Mouse (Mus musculus): ENCODE measurements around the gene Ppp1r12c. TPM values are rescaled to one million over a fixed set of nuclear protein-coding genes. Genes with fewer than 3 reads are reported as not detected.

The Ppp1r12c gene
- polyA plus RNA-seq, 1 experiment from 2014 or later, result 48.4 TPM

GRCm38 (mm10) chr7:4513236-4513635, 11.8 kb upstream of the Ppp1r12c start:
- H3K9ac ChIP-seq (replicated peaks), result no peak overlapping the region
- no peak for ATAC-seq (replicated peaks)
- no peak overlapping the region for H3K4me2 ChIP-seq (replicated peaks)
- WGBS, result 31% methylated on average over 13 of the region's 13 CpGs
- no peaks in the 10 kb centered on the region for H3K27me3 ChIP-seq
- no peak overlapping the region for H3K27ac ChIP-seq (replicated peaks)
- no peak overlapping the region for H3K4me3 ChIP-seq
- 0 out of 2 replicates have a peak, but pooled peaks cover 5% of the 10 kb centered on the region for H3K4me1 ChIP-seq
- no peaks in the 10 kb centered on the region for H3K9me3 ChIP-seq
- no peaks in the 10 kb centered on the region for H3K36me3 ChIP-seq

- Histone ChIP-seq H3K36me3 (no peaks in the 10 kb centered on the region), H3K4me3 (no peak overlapping the region), H3K4me1 (0 out of 2 replicates have a peak, but pooled peaks cover 5% of the 10 kb centered on the region), H3K27ac (replicated peaks) (no peak overlapping the region), H3K9me3 (no peaks in the 10 kb centered on the region), H3K9ac (replicated peaks) (no peak overlapping the region), H3K27me3 (no peaks in the 10 kb centered on the region), H3K4me2 (replicated peaks) (no peak overlapping the region)
- no peak for ATAC-seq (replicated peaks)
- WGBS, result 83% methylated on average over 8 of the region's 8 CpGs
These were observed 10.2 kb upstream of the Ppp1r12c start for GRCm38 (mm10) chr7:4511489-4512224.

GRCm38 (mm10) chr7:4509863-4510608, 8.6 kb upstream of the Ppp1r12c start:
- Histone ChIP-seq H3K4me2 (replicated peaks) (no peak overlapping the region), H3K9me3 (no peaks in the 10 kb centered on the region), H3K27me3 (no peaks in the 10 kb centered on the region), H3K9ac (replicated peaks) (no peak overlapping the region), H3K4me1 (0 out of 2 replicates have a peak, but pooled peaks cover 5% of the 10 kb centered on the region), H3K36me3 (no peaks in the 10 kb centered on the region), H3K27ac (replicated peaks) (no peak overlapping the region), H3K4me3 (no peak overlapping the region)
- WGBS, result 13% methylated on average over 24 of the region's 24 CpGs
- ATAC-seq (replicated peaks), result peak; percentile 70

DNA sequence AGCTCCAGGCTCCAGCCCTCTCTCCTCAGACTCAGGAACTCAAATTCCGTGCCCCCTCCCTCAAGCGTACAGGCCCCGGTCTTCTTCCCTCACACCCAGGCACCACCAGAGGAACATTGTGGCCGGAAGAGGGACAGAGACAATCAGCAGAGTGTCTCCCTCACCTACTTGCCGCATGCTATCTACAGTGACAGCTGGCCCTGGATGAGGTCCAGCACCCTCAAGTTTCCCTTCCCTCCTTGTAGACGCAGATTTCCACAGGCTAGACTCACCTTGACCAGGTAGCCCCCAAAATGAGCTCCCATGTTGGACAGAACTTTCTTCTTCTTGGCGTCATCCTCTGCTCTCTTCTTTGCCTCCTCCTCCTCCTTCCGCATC, 7.2 kb upstream of the Ppp1r12c start:
- Histone ChIP-seq H3K9ac (replicated peaks) (no peak overlapping the region), H3K27ac (replicated peaks) (no peak overlapping the region), H3K4me1 (0 out of 2 replicates have a peak, but pooled peaks cover 5% of the 10 kb centered on the region), H3K9me3 (no peaks in the 10 kb centered on the region), H3K4me3 (no peak overlapping the region), H3K27me3 (no peaks in the 10 kb centered on the region), H3K4me2 (replicated peaks) (no peak overlapping the region), H3K36me3 (no peaks in the 10 kb centered on the region)
- WGBS, result 91% methylated on average over 8 of the region's 8 CpGs
- no peak for ATAC-seq (replicated peaks)

DNA sequence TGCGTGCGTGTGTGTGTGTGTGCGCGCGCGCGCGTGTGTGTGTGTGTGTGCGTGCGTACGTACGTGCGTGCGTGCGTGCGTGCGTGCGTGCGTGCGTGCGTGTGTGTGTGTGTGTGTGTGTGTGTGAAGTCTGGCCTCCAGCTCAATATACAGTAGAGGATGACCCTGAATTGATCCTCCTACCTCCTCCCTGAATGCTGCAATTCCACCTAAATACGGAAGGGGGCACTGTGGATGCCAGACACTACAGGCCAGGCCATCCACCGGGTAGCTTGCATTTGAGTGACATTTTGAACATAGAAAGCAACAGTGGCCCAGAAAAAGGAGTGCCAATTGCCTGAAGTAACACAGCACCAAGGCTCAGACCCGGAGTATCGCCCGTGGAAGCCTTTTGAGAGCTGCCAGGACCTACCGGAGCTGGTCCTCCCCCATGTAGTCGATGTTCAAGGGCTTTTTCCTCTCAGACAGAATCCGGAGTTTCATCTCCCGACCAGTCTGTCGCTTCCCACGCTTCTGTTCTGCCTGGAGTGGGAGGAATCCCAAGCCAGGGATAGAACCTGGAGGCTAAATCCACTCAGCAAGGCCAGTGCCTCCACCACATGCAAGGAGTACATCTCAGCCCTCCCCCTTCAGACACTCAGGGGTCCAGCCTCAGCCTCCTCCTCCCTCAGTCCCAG, 6.7 kb upstream of the Ppp1r12c start:
- ATAC-seq (replicated peaks), result no peak
- Histone ChIP-seq H3K27me3 (no peaks in the 10 kb centered on the region), H3K4me1 (0 out of 2 replicates have a peak, but pooled peaks cover 5% of the 10 kb centered on the region), H3K27ac (replicated peaks) (no peak overlapping the region), H3K4me2 (replicated peaks) (no peak overlapping the region), H3K9ac (replicated peaks) (no peak overlapping the region), H3K4me3 (no peak overlapping the region), H3K9me3 (no peaks in the 10 kb centered on the region), H3K36me3 (no peaks in the 10 kb centered on the region)
- 80% methylated on average over 32 of the region's 32 CpGs for WGBS

GRCm38 (mm10) chr7:4507220-4507619, 5.7 kb upstream of the Ppp1r12c start:
- 68% methylated on average over 4 of the region's 4 CpGs for whole genome bisulfite sequencing
- Histone ChIP-seq H3K9ac (replicated peaks) (no peak overlapping the region), H3K4me3 (no peak overlapping the region), H3K4me2 (replicated peaks) (no peak overlapping the region), H3K36me3 (no peaks in the 10 kb centered on the region), H3K27ac (replicated peaks) (no peak overlapping the region), H3K9me3 (no peaks in the 10 kb centered on the region), H3K4me1 (peaks cover 10% of the 10 kb centered on the region), H3K27me3 (no peaks in the 10 kb centered on the region)
- ATAC-seq (replicated peaks), result no peak

GRCm38 (mm10) chr7:4504646-4505435, 3.4 kb upstream of the Ppp1r12c start:
- no peak overlapping the region for H3K9ac ChIP-seq (replicated peaks)
- ATAC-seq (replicated peaks), result no peak
- no peaks in the 10 kb centered on the region for H3K9me3 ChIP-seq
- 68% methylated on average over 11 of the region's 11 CpGs for WGBS
- H3K36me3 ChIP-seq, result no peaks in the 10 kb centered on the region
- no peak overlapping the region for H3K4me2 ChIP-seq (replicated peaks)
- H3K4me1 ChIP-seq, result peaks cover 18% of the 10 kb centered on the region
- H3K4me3 ChIP-seq, result no peak overlapping the region
- no peak overlapping the region for H3K27ac ChIP-seq (replicated peaks)
- no peaks in the 10 kb centered on the region for H3K27me3 ChIP-seq

GRCm38 (mm10) chr7:4503858-4504257, 2.4 kb upstream of the Ppp1r12c start:
- no peak overlapping the region for H3K4me2 ChIP-seq (replicated peaks)
- no peaks in the 10 kb centered on the region for H3K9me3 ChIP-seq
- no peak overlapping the region for H3K9ac ChIP-seq (replicated peaks)
- ATAC-seq (replicated peaks), result no peak
- 86% methylated on average over 5 of the region's 5 CpGs for WGBS
- no peaks in the 10 kb centered on the region for H3K36me3 ChIP-seq
- H3K27ac ChIP-seq (replicated peaks), result no peak overlapping the region
- H3K27me3 ChIP-seq, result no peaks in the 10 kb centered on the region
- no peak overlapping the region for H3K4me3 ChIP-seq
- H3K4me1 ChIP-seq, result peaks cover 26% of the 10 kb centered on the region

- no peak for ATAC-seq (replicated peaks)
- Histone ChIP-seq H3K4me3 (no peak overlapping the region), H3K4me2 (replicated peaks) (no peak overlapping the region), H3K27ac (replicated peaks) (no peak overlapping the region), H3K27me3 (no peaks in the 10 kb centered on the region), H3K4me1 (peaks cover 33% of the 10 kb centered on the region), H3K36me3 (no peaks in the 10 kb centered on the region), H3K9ac (replicated peaks) (no peak overlapping the region), H3K9me3 (no peaks in the 10 kb centered on the region)
- 81% methylated on average over 4 of the region's 4 CpGs for WGBS
These were observed 1.6 kb upstream of the Ppp1r12c start for GRCm38 (mm10) chr7:4503100-4503499.

GRCm38 (mm10) chr7:4502421-4503090, 1.1 kb upstream of the Ppp1r12c start:
- Histone ChIP-seq H3K4me1 (peaks cover 38% of the 10 kb centered on the region), H3K27me3 (no peaks in the 10 kb centered on the region), H3K4me2 (replicated peaks) (peak overlapping the region; percentile 61), H3K27ac (replicated peaks) (peak overlapping the region; percentile 91), H3K9ac (replicated peaks) (peak overlapping the region; percentile 77; the same call in 1 of the 2 replicates), H3K4me3 (peak overlapping the region; percentile 81), H3K9me3 (no peaks in the 10 kb centered on the region), H3K36me3 (no peaks in the 10 kb centered on the region)
- peak; percentile 26 for ATAC-seq (replicated peaks)
- 8% methylated on average over 14 of the region's 14 CpGs for WGBS

DNA sequence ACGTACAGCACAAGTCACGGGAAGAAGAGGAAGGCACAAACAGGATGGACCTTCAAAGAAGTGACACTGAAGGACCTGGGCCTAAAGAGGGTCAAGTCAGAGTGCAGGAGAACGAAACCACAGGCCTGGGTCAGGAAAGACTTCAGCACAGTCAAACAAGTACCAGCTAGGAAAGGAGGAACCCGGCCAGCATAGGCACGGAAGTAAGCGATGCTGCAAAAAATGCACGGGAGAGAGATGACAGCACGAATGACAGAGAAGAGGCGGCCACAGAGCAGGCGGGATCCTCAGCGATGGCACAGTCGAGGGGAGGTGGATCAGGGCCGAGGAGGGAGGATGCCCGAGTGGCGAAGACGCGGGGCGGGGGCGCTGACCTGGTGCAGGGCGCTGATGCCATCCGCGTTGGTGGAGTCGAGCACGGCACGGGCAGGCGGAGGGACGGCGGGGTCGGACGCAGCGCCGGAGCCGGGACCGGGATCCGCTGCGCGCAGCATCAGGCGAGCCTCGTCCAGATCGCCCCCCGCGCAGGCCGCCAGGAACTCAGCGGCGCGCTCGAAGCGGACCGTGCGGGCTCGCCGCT, 498 bp downstream of the Ppp1r12c start:
- Histone ChIP-seq H3K9me3 (no peaks in the 10 kb centered on the region), H3K27ac (replicated peaks) (peak overlapping the region; percentile 91), H3K9ac (replicated peaks) (peak overlapping the region; percentile 77), H3K4me3 (peak overlapping the region; percentile 81), H3K4me1 (peaks cover 41% of the 10 kb centered on the region), H3K4me2 (replicated peaks) (peak overlapping the region; percentile 61), H3K27me3 (no peaks in the 10 kb centered on the region), H3K36me3 (peaks cover 14% of the 10 kb centered on the region)
- peak; percentile 53 for ATAC-seq (replicated peaks)
- WGBS, result under 1% methylated on average over 52 of the region's 52 CpGs
